Mouse (Mus musculus): ENCODE results near the gene Romo1.
"Not testable (repeated sequence)": the region's sequence is repeated elsewhere in the genome, so short reads cannot be mapped to it uniquely, and the experiment has no call there.

Gene Romo1

DNA sequence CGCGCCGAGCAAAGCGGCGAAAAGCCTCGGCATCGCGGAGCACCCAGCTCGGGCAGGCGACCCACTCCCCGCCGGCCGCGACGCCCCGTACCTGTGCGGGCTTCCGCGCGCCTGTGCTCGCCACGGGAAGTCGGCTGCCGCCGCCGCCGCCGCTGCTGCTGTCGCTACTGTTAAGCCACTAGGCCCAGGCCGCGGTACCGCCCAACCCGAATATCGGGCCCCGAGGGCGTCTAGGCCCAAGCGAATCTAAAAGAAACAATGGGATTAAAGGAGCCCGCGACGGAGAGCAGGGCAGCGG is 35.9 kb downstream of the Romo1 start:
- no peak for DNase-seq (ENCODE audit: low spot score in 2 of 2)

DNA sequence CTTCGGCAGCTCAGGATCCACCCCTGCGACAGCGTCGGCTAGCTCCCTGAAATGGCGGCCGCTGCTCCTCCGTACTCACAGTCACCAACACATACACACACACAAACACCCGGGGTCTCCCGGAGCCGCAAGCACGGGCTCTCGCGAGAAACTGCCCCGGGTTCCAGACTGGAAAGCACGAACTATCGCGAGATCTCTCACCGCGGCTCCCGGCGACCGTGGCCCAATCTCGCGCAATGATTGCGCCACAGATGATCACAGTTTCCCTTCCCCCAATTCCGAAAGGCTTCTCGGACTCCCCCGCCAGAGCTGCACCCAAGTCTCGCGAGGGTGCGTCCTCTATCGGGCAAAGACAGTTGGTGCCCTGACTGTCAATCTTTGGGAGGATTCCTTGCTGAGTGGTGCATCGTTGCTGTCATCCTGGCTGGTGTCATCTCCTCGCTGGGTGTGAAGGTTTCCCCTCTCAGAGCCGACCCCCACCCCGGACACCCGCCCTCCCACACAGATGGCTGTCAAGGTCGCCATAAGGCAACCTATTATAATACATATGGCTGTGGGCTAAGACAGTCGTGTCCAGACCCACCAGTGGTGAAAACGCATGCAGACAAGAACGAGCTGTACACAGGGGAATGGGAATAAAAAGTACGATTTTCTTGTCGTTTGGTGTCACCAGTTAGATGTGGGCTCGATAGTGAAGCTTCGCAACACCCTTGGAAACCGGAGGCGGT is 36.4 kb downstream of the Romo1 start, which contains the start of gene Rbm39:
Gene Rbm39 (minus strand): TSS at position 145 of the 728 bp plus-strand sequence.
- DNase-seq (ENCODE audit: low spot score in 2 of 2), result peak; percentile 100

DNA sequence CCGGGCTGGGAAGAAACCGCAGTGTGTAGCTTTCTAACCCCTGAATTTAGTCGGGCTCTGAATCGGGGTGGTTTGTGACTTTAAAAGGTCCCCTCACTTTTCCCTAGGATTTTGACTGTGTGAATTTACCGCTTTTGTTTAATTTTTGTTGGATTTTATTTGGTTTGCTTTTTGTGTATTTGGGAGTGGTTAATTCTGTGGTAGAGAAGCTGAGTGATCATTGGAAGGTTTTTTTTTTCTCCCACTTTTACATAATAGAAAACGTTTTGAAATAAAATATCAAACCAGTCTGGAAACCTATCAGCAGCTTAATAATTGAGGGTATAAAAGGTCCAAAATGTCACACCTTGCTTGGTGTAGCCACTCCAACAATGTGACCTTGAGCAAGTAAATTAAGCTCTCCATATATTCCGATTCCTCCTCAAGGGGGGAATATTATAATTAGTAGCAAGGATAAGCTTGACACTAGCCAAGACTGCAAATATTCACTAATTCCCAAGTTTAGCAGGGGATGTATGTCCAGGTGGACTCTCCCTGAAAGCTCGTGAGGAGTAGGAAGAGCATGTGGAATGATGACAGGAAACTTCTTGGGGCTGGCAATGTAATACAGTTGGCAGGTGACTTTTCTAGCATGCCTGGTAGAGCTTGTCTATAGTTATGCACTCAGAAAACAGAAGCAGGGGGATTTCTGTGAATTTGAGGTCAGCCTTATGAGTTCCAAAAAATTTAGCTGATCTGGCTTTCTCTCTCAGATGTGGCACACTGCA is 37.2 kb downstream of the Romo1 start:
- DNase-seq (ENCODE audit: low spot score in 2 of 2), result no peak

DNA sequence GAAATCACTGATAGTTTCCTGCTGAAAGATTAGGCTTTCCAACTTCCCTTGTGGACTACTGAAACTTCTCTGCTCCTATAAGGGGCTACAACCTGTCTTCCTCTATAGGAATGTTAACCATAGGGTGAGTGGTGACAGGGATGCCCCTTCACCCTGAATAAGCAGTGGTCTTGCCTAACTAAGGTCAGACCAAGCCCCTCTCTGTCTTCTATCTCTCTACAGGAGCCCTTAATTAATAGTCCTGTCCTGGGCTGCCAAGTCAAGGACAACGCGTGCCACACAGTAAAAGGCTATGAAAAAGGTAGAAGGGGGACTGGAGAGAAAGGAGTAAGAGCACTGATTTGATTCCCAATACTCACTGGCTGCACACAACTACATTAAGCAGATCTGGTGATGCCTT is 37.8 kb downstream of the Romo1 start:
- no peak for DNase-seq (ENCODE audit: low spot score in 2 of 2)

DNA sequence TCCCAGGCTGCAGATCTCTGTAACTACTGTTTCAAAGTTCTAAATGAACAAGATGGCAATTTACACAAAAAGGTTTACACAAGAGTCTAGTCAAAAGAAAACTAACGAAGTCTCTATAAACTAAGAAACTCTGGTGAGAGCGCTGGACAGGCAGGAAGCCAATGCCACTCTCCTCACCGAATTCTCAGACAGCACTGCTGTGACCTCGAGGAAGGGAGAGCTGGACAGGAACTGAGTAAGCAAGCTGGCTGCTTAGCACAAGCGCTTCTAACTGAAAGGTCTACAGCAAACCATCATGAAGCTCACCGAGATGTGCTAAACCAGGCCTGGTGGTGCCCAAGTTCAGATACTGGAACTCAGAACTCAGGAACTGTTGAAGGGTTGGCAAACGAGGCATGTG is 45.4 kb downstream of the Romo1 start:
- not testable (repeated sequence) for DNase-seq (ENCODE audit: low spot score in 2 of 2)

DNA sequence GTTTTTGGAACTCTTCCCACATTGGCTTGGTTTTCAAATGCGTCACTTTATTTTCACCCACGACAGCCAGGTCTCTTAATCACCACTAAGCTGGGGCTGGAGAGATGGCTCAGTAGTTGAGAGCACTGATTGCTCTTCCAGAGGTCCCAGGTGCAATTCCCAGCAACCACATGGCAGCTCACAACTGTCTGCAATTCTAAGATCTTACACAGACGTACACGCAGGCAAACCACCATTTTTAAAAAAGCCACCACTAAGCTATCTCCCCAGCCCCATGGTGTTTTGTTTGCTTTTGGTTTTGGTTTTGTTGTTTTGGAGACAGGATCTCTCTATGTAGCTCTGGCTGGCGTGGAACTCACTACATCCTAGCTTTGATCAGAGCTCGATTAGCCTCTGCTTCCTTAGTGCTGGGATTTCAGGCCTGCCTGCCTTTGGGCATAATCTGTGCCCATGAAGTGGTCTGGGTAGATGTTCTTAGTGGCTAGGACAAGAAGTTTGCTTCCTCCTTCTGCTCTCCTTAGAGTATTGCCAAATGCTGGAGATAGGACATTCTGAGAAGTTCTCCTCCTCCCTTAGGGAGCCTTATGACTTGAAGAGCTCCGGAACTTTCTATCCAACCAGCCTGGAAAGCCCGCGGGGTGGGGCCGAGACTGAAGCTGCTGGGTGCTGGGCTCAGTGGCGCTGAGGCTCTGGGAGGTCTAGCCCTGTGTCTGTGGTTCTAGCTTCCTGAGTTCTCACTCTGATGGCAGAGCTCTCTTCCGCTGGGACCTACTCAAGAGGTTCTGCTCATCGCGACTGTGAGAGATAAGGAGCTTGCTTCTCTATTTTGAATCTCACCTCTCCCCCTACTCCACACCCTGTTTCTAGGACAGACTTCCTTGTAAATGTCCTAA is 46.4 kb downstream of the Romo1 start:
- peak; percentile 44 to 76 for DNase-seq (ENCODE audit: low spot score in 2 of 2)

DNA sequence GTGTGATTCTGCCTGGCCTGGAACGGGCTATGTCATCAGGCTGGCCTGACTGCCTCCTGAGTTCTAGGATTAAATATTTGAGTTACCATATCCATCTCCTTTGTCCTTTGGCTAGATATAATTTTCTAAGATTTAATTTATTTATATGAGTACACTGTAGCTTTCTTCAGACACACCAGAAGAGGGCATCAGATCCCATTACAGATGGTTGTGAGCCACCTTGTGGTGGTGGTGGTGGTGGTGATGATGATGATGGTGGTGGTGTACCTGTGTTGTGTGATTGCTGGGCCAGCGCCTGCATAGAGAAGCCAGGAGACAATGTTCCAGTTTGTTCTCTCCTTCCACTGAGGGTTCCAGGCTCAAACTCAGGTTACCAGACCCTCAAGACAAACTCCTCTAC is 47.7 kb downstream of the Romo1 start:
- DNase-seq (ENCODE audit: low spot score in 2 of 2), result no peak

DNA sequence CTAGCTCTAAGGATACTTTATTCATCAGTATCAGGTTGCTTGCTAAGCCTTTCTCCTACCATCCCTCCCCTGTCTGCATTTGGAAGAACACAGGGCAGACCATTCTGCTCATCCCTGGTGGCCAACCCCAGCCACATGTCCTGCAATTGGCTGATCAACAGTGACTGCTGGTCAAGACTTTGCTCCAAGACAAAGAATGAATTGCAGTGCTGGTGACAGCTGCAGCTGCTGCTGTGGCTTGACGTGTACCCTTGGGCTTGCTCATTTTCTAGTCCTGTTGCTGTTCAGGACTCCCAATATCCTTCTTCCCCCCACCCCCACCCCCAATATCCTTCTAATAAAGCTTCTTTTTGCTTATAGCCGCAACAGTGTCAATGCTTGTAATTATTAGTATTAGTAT is 48.2 kb downstream of the Romo1 start:
- DNase-seq (ENCODE audit: low spot score in 2 of 2), result no peak

DNA sequence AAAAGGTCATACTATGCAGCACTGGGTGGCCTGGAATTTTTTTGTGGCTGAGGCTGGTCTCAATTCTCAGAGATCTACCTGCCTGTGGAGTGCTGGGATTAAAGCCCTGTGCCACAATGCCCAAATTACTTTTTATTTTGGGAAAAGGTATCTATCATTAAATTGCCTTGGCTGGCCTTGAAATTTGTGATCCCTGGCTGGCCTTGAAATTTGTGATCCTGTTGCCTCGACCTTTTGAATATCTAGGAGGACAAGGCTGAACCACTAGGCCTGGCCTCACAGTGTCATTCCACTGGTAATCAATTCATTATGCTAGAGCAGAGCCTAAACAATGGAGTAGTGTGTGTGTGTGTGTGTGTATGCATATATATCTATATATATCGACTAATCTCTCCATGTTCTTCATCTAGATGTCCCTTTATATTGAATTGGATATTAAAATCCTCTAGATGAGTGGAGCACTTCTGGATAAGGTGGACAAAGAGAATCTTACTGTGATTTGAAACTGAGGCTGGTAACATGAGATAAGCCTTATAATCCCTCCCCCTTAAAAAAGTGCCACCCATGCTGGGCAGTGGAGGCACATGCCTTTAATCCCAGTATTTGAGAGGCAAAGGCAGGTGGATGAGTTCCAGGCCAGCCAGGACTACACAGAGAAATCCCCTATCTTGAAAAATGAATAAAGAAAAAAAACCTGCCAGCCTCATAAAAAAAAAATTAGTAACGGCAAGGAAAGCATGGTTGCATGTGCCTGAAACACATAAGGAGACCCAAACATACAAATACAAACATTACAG is 49.4 kb downstream of the Romo1 start:
- no peak for DNase-seq (ENCODE audit: low spot score in 2 of 2)

DNA sequence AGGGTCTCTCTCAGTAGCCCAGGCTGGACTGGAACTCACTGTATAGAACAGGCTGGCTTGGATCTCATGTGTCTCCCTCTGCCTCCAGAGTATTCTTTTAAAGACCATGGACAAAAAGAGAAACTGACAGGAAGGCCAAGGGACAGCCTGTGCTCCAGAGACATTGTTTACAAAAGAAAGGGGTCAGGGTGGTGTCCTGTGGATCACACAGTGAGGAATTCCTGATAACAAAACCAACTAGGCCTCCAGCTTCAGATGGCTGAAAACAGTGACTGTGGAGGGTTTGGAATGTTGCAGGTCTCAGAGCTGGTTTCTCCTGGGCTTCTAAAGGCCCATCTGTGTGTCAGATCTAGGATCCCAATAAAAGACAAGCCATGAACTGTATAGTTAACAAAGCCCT is 50.7 kb downstream of the Romo1 start:
- DNase-seq (ENCODE audit: low spot score in 2 of 2), result no peak
